Mouse (Mus musculus) adrenal gland (tissue): Measurements from ENCODE around the gene Syngr1.

Experiments
- intact Hi-C: fragments of 180-260 bp; cut with DNase I; formaldehyde crosslinking; loops from one replicate; pipeline ENCODE4 v1.15.1; 2025

Syngr1 gene

DNA sequence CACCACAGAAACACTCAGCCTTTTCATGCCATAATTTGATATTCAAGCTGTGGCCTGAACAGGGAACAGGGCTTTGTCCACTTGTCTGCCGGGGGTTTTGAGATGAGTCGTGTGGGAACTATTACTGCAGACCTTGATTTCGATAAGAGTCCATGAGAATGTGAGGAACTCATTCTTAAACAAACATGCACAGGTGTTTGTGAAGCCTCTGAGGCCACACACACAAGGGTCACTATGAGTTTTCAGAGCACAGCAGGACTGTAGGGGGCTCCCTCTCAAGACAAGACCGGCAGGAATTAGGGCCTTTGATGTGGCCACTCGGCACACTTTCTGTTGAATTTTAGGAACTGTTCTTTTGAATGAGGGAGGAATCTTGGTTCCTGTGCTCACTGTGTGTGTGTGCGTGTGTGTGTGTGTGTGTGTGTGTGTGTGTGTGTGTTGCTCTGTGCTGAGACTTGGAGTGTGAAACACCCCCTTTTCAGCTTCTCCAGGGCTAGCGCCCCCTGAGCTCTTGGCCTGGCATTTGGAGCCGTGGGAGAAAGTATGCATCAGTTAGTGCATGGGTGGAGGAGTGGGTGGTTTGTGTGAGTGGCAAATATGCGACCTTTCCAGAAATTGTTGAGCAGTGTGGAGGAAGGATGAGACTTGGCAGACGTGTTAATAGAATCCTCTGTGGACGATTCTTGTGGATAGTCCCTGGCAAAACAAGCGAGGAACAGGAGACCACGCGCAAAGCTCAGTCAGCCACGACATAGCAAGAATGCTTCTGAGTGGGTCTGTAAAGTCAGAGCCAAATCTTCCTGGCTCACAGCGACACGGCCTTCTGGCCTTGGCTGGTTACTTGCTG, 47.0 kb downstream of the Syngr1 start:
- intact Hi-C loops, result no loop called here

- intact Hi-C loops, result loop anchor here (10.0 kb wide), 1 partner anchor 74 kb away; no protein-coding TSS in a partner anchor
Observed at GRCm38 (mm10) chr15:80140302-80140701, 49.2 kb downstream of the Syngr1 start.

- intact Hi-C loops, result loop anchor here (10.0 kb wide), 1 partner anchor 74 kb away; no protein-coding TSS in a partner anchor
Observed at GRCm38 (mm10) chr15:80140878-80141277, 49.7 kb downstream of the Syngr1 start.

DNA sequence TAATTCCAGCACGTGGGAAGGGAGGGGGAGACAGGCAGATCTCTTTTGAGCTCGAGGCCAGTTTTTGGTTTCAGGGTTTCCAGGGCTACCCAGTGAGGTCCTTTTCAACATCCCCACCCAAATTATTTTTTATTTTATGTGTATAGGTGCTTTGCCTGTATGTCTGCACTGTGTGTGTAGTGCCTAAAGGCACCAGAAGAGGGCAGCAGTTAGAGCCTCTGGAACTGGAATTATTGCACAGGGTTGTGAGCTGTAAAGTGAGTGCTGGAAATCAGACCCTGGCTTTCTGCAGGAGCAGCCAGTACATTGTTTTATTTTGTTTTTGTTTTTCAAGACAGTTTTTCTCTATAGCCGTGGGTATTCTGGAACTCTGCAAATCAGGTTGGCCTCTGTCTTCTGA, 51.0 kb downstream of the Syngr1 start:
- intact Hi-C loops, result loop anchor here (10.0 kb wide), 1 partner anchor 73 kb away; no protein-coding TSS in a partner anchor

- intact Hi-C loops, result loop anchor here (10.0 kb wide), 1 partner anchor 71 kb away; no protein-coding TSS in a partner anchor
Observed at GRCm38 (mm10) chr15:80143760-80144159, 52.6 kb downstream of the Syngr1 start.

- intact Hi-C loops, result loop anchor here (10.0 kb wide), 1 partner anchor 69 kb away; no protein-coding TSS in a partner anchor
Observed at GRCm38 (mm10) chr15:80145397-80145796, 54.3 kb downstream of the Syngr1 start.

- intact Hi-C loops, result loop anchor here (10.0 kb wide), 1 partner anchor 69 kb away; no protein-coding TSS in a partner anchor
Observed at GRCm38 (mm10) chr15:80146153-80146552, 55.0 kb downstream of the Syngr1 start.

DNA sequence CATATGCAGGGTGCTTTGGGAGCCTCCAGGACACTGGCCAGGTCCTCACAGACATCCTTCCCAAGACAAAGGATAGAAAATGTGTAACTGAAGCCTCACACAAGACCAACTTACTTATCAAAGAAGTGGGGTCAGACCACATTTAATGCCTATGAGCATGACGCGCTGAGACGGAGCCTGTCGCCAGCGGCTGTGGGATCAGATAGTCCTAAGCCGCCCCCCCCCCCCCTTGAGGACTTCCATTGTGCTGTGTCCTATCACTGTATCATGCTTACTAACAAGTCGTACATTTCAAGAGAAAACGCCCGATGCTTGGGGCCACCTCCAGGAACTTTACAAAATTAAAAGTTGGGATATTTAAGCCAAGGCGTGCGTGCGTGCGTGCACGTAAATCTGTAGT, 56.0 kb downstream of the Syngr1 start:
- intact Hi-C loops, result loop anchor here (10.0 kb wide), 1 partner anchor 68 kb away; no protein-coding TSS in a partner anchor

DNA sequence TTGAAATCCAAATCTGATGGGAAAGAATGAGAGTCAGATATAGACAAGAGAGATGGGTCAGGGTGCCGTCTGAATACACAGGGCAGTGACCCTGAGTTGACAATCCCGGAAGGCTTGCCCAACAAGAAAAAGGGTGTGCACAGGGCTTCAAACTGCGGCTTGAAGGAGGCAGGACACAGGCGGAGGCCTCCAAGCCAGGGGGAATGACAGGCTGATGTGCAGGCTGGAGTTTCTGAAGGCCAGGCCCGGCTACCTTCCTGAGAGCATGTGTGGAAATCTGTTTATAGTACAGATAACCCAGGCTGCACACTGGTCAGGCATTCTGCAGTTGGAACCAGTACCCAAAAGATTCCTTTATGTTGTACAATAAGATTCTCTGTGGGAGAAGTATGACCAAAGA, 56.4 kb downstream of the Syngr1 start:
- intact Hi-C loops, result loop anchor here (10.0 kb wide), 1 partner anchor 67 kb away; no protein-coding TSS in a partner anchor

GRCm38 (mm10) chr15:80148565-80148964, 57.4 kb downstream of the Syngr1 start:
- intact Hi-C loops, result loop anchor here (10.0 kb wide), 1 partner anchor 66 kb away; no protein-coding TSS in a partner anchor

DNA sequence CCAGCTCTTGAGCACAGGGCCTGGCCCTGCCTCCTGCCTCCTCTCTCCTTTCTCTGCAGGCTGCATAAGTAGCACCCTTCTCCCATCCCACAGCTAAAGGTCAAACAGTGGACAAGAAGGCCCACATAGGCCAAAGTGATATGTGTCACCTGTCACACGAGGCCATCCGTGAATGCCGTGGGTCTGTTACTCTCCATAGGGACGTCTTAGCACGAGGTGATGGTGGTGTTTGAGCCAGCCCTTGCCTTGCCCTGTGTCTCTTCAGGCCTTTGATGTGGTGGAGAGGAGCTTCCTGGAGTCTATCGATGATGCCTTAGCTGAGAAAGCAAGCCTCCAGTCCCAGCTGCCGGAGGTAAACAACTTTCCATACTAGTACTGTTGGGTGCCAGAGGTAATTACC, 58.4 kb downstream of the Syngr1 start:
- intact Hi-C loops, result loop anchor here (10.0 kb wide), 1 partner anchor 65 kb away; no protein-coding TSS in a partner anchor

GRCm38 (mm10) chr15:80152663-80153062, 61.5 kb downstream of the Syngr1 start:
- intact Hi-C loops, result no loop called here

- intact Hi-C loops, result no loop called here
Observed at GRCm38 (mm10) chr15:80153757-80154156, 62.6 kb downstream of the Syngr1 start.

- intact Hi-C loops, result no loop called here
Observed at GRCm38 (mm10) chr15:80155707-80156106, 64.6 kb downstream of the Syngr1 start.

DNA sequence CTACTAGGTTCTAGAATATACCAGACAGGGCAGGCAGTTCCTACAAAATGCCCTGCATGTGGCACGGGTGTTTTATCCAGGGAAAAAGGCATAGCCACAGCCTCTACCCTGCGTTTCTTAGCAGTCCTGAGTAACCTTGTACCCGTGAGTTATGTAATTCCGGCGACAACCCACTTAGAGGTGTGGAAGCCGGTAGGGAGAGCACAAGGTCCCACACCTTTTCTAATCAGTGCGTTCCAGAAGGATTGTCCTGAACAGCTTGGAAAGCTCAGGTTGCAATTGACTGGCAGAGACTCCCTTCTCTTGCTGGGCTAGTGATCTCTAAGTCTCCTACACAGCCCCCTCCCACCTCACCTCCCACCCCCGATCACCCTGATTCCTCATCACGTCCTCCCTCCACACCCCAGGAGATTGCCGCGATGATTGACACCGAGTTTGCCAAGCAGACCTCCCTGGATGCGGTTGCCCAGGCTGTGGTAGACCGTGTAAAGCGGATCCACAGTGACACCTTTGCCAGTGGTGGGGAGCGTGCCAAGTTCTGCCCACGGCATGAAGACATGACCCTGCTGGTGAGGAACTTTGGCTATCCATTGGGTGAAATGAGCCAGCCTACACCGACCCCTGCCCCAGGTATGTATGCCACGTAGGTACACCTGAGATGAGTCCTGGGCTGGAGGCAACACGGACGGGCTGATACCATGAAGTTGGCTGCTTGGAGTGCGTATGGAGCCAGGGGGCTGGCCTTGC, 66.2 kb downstream of the Syngr1 start:
- intact Hi-C loops, result no loop called here

- intact Hi-C loops, result no loop called here
Observed at GRCm38 (mm10) chr15:80158001-80158706, 67.0 kb downstream of the Syngr1 start.

- intact Hi-C loops, result no loop called here
Observed at GRCm38 (mm10) chr15:80158707-80159090, 67.6 kb downstream of the Syngr1 start.

- intact Hi-C loops, result no loop called here
Observed at GRCm38 (mm10) chr15:80159286-80159901, 68.3 kb downstream of the Syngr1 start.

GRCm38 (mm10) chr15:80160223-80160622, 69.1 kb downstream of the Syngr1 start:
- intact Hi-C loops, result no loop called here

GRCm38 (mm10) chr15:80160726-80161125, 69.6 kb downstream of the Syngr1 start:
- intact Hi-C loops, result no loop called here

DNA sequence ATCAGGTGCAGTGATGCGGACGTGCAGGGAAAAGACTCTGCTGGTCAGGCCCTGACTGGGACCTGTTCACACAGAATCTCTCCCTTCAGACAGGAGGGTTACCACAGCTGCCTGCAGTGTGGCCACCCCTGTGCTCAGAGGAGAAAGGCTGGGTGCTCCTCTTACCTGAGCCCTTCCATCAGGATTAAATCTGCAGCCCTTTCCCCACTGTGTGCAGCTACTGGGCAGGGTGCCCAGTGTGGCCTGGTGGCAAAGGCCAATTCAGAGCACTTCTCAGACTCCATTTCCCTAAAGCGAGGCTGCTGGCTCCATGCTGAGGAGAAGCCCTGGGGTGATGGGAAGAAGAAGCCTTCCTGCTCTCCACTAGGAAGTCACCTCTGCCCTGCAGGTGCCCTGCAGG, 70.1 kb downstream of the Syngr1 start:
- intact Hi-C loops, result no loop called here
